Mouse (Mus musculus) spleen, adult 2 months (tissue): ENCODE results near the gene Fam169b. TPM values are rescaled to one million over a fixed set of nuclear protein-coding genes. Genes with fewer than 3 reads are reported as not detected.

Experiments
- DNase-seq, 2 experiments: peaks; one replicate each; pipeline versions ENCODE4 v3.0.0 to v3.0.0-alpha.2; 2012 to 2021; ENCODE audit warnings: low spot score in 2 of 2, low read depth in 1 of 2
- H3K27ac ChIP-seq: fragments of 200-500 bp; 2 replicates; pipeline ENCODE4 v1.5.1; 2012; ENCODE audit warnings: low read length, inconsistent platforms; ENCODE audit not compliant: insufficient read depth
- H3K27me3 ChIP-seq: fragments of 200-500 bp; 2 replicates; pipeline ENCODE4 v1.6.1; 2012; ENCODE audit warnings: mild to moderate bottlenecking, moderate library complexity, low read length, inconsistent platforms; ENCODE audit not compliant: control insufficient read depth, insufficient read depth
- H3K36me3 ChIP-seq: fragments of 200-500 bp; 2 replicates; pipeline ENCODE4 v1.6.1; 2012; ENCODE audit warnings: mild to moderate bottlenecking, low read length, inconsistent platforms; ENCODE audit not compliant: control insufficient read depth, insufficient read depth
- H3K4me1 ChIP-seq: fragments of 200-500 bp; 2 replicates; pipeline ENCODE4 v1.6.1; 2011; ENCODE audit warnings: inconsistent platforms; ENCODE audit not compliant: control insufficient read depth, insufficient read depth, insufficient read length
- H3K4me3 ChIP-seq: fragments of 200-500 bp; 2 replicates; pipeline ENCODE4 v1.5.1; 2011; ENCODE audit warnings: mild to moderate bottlenecking, inconsistent platforms; ENCODE audit not compliant: insufficient read depth, insufficient read length; ENCODE audit errors: extremely low read depth
- CTCF ChIP-seq: fragments of 200-500 bp; IDR thresholded peaks from 2 replicates; pipeline ENCODE4 v1.5.1; 2011; ENCODE audit warnings: mild to moderate bottlenecking, inconsistent platforms; ENCODE audit not compliant: insufficient read depth, insufficient read length, insufficient replicate concordance; ENCODE audit errors: extremely low read depth
- POLR2A ChIP-seq: fragments of 200-500 bp; IDR thresholded peaks from 2 replicates; pipeline ENCODE4 v1.6.1; 2011; ENCODE audit warnings: low read depth, low read length, inconsistent platforms
- WGBS: fragments of 180-500 bp; shearing (Covaris S2); methylation state at CpG from one replicate; pipeline ENCODE4 v1.1.7; 2018; 5-methylcytosine and 5-hydroxymethylcytosine counted together
- polyA plus RNA-seq: library from polyadenylated mRNA; depleted of rRNA; stranded (reverse); fragments of >200 nt; gene quantifications from 2 replicates; pipeline ENCODE4 v1.2.3, GENCODE M21; 2012; rRNA removed

Gene Fam169b
- polyA plus RNA-seq, 1 experiment = 27.9 TPM

DNA sequence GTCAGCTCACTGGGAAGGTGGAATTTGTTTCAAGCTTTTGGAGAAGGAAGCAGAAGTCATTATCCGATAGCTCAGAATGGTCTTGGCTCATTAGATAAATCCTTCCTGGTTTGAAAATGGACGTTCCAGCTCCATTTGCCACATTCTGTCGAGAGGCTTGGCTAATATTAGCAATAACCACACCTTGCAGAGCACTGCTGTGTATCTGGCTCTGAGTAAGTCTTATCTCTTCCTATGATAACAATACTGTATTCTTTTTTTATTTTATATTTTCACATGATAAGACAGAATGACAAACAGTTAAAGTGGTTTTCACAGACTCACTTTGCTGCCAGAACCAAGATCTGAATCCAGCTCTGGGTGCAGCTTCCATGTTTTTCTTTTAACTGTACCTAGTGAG lies 113.1 kb downstream of the Fam169b start:
- Histone ChIP-seq H3K27me3 (no peaks in the 10 kb centered on the region), H3K27ac (no peak overlapping the region), H3K4me3 (no peak overlapping the region), H3K36me3 (no peaks in the 10 kb centered on the region), H3K4me1 (no peaks in the 10 kb centered on the region)
- 75% methylated on average over 3 of the region's 3 CpGs for WGBS
- DNase-seq = no peak
- no peak for TF ChIP-seq CTCF
- no peak for TF ChIP-seq POLR2A

DNA sequence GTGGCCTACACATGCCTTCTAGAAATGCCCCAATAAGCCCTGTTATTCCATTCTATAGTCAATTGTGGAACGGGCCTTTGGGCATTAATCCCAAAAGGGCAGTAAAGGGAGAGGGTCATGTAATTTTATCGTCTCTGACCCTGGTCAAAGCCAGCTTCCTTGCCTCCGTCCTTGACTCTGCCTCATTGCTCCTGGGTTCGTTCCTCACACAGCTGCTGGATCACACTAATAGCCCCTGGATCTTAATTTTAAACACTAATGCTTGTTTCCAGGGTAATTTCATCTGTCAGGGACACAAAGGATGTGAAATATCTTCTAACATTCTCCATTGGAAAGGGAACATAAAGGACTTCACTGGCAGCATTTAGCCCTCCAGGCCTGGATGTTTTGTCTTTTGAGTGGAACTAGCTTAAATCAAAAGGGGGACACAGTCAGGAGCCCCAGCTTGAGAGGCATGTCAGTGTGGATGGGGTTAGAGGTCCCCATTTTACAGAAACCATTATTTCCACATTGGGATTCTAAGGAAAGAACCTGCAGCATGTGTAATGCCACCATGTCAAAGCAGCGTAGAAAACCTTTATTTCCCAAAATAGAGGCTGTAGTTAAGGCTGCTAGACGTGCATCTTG lies 122.2 kb downstream of the Fam169b start:
- Histone ChIP-seq H3K27ac (no peak overlapping the region), H3K4me3 (no peak overlapping the region), H3K4me1 (no peaks in the 10 kb centered on the region), H3K27me3 (no peaks in the 10 kb centered on the region), H3K36me3 (no peaks in the 10 kb centered on the region)
- WGBS = 75% methylated on average over 6 of the region's 6 CpGs
- DNase-seq = no peak
- no peak for TF ChIP-seq CTCF
- TF ChIP-seq POLR2A = no peak

DNA sequence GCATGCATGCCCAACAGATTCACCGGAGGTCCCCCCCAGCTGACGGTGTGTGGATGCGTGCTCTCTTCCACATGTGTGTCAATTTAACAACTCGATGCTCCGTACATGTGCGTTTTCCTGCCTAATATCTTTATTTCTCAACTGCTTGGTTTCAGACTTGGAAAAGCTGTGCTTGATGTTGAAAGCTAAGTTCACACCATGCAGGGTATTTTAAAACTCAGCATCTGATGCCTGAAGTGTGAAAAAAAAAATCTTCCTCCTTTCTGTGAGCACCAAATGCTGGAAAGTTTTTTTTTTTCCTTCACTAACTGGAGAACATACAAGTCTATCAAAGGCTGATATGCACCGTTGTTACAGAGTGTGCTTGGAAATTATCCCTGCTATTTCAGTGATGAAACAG lies 126.9 kb downstream of the Fam169b start:
- no peaks in the 10 kb centered on the region for H3K27me3 ChIP-seq
- TF ChIP-seq CTCF = no peak
- TF ChIP-seq POLR2A = no peak
- H3K27ac ChIP-seq = no peak overlapping the region
- 93% methylated on average over 7 of the region's 7 CpGs for WGBS
- H3K4me3 ChIP-seq = no peak overlapping the region
- no peaks in the 10 kb centered on the region for H3K4me1 ChIP-seq
- H3K36me3 ChIP-seq = no peaks in the 10 kb centered on the region
- DNase-seq = no peak

DNA sequence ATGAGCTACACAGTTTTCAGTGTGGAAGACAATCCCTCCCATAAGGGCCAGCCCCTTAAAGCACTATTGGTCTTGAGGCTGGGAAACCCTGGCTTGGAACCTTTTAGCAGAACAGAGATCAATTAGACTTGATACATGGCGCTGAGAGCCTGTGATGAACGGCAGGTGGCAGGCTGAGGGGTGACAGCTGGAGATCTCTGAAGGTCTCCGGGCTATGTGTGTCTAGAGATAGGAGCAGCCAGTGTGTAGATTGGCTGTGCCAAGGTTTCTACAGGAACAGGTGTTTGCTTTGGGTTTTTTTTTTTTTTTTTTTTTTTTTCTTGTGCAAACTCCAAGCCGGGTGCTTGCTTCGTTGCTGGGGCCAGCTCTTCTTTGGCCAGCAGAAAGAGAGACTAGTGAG lies 135.0 kb downstream of the Fam169b start:
- Histone ChIP-seq H3K27ac (no peak overlapping the region), H3K4me1 (no peaks in the 10 kb centered on the region), H3K4me3 (no peak overlapping the region), H3K27me3 (no peaks in the 10 kb centered on the region), H3K36me3 (no peaks in the 10 kb centered on the region)
- no peak for TF ChIP-seq POLR2A
- no peak for TF ChIP-seq CTCF
- 84% methylated on average over 5 of the region's 5 CpGs for WGBS
- no peak for DNase-seq

Other genes starting within 250 kb of the Fam169b start
- gene Pgpep1l, start 9.6 kb upstream of the Fam169b start, polyA plus RNA-seq = 0.36 and 0.53 TPM in 2 replicates